Mouse (Mus musculus): Measurements from ENCODE around the gene Alyref. TPM values are rescaled to one million over a fixed set of nuclear protein-coding genes. Genes with fewer than 3 reads are reported as not detected.

Alyref gene
- polyA plus RNA-seq, 1 experiment from 2014 or later: 19.6 TPM

- no peak overlapping the region for H3K4me2 ChIP-seq (ENCODE audit: low read depth, low read length)
- H3K27me3 ChIP-seq (replicated peaks; ENCODE audit: control insufficient read depth, insufficient read depth, low read length): no peaks in the 10 kb centered on the region
- H3K4me3 ChIP-seq (ENCODE audit: low read length): no peak overlapping the region
- H3K9me3 ChIP-seq (ENCODE audit: control insufficient read depth, low read length): no peaks in the 10 kb centered on the region
- H3K36me3 ChIP-seq (ENCODE audit: control insufficient read depth, insufficient read depth, low read length): no peaks in the 10 kb centered on the region
- H3K27ac ChIP-seq (ENCODE audit: low read length): no peak overlapping the region
- H3K9ac ChIP-seq (ENCODE audit: low read depth, low read length): no peak overlapping the region
- H3K4me1 ChIP-seq (ENCODE audit: control insufficient read depth, insufficient read depth, low read length): peaks cover 18% of the 10 kb centered on the region
- 75% methylated on average over 5 of the region's 5 CpGs for WGBS
- no peak for ATAC-seq
These were observed 45.4 kb downstream of the Alyref start for GRCm38 (mm10) chr11:120552736-120553135.

- 92% methylated on average over 28 of the region's 28 CpGs for WGBS
- no peak for ATAC-seq
- peak within 1 kb of the TSS; percentile 98 for H3K9ac ChIP-seq (ENCODE audit: low read depth, low read length)
- H3K9me3 ChIP-seq (ENCODE audit: control insufficient read depth, low read length): no peaks in the 10 kb centered on the region
- H3K36me3 ChIP-seq (ENCODE audit: control insufficient read depth, insufficient read depth, low read length): no peaks in the 10 kb centered on the region
- H3K4me2 ChIP-seq (ENCODE audit: low read depth, low read length): peak within 1 kb of the TSS; percentile 91
- no peaks in the 10 kb centered on the region for H3K27me3 ChIP-seq (replicated peaks; ENCODE audit: control insufficient read depth, insufficient read depth, low read length)
- H3K27ac ChIP-seq (ENCODE audit: low read length): peak within 1 kb of the TSS; percentile 98; the same call in 1 of the 2 replicates
- peaks cover 27% of the 10 kb centered on the region for H3K4me1 ChIP-seq (ENCODE audit: control insufficient read depth, insufficient read depth, low read length)
- peak within 1 kb of the TSS; percentile 86 for H3K4me3 ChIP-seq (ENCODE audit: low read length)
These were observed 47.2 kb downstream of the Alyref start, which contains the start of gene Ppp1r27 for GRCm38 (mm10) chr11:120550810-120551440. Gene Ppp1r27 (minus strand): TSS chr11:120551132.

GRCm38 (mm10) chr11:120549986-120550809, 48.0 kb downstream of the Alyref start:
- Histone ChIP-seq H3K27ac (ENCODE audit: low read length) (peak overlapping the region; percentile 98), H3K4me1 (ENCODE audit: control insufficient read depth, insufficient read depth, low read length) (peaks cover 29% of the 10 kb centered on the region), H3K36me3 (ENCODE audit: control insufficient read depth, insufficient read depth, low read length) (no peaks in the 10 kb centered on the region), H3K27me3 (replicated peaks; ENCODE audit: control insufficient read depth, insufficient read depth, low read length) (no peaks in the 10 kb centered on the region), H3K4me2 (ENCODE audit: low read depth, low read length) (peak overlapping the region; percentile 91), H3K4me3 (ENCODE audit: low read length) (peak overlapping the region; percentile 86), H3K9ac (ENCODE audit: low read depth, low read length) (peak overlapping the region; percentile 98), H3K9me3 (ENCODE audit: control insufficient read depth, low read length) (no peaks in the 10 kb centered on the region)
- WGBS: 64% methylated on average over 11 of the region's 11 CpGs
- ATAC-seq: peak; percentile 14; the same call in 1 of the 2 replicates

- Histone ChIP-seq H3K4me2 (ENCODE audit: low read depth, low read length) (peak within 1 kb of the TSS; percentile 91), H3K27me3 (replicated peaks; ENCODE audit: control insufficient read depth, insufficient read depth, low read length) (no peaks in the 10 kb centered on the region), H3K27ac (ENCODE audit: low read length) (peak within 1 kb of the TSS; percentile 98), H3K9me3 (ENCODE audit: control insufficient read depth, low read length) (no peaks in the 10 kb centered on the region), H3K4me3 (ENCODE audit: low read length) (peak within 1 kb of the TSS; percentile 86), H3K36me3 (ENCODE audit: control insufficient read depth, insufficient read depth, low read length) (0 out of 2 replicates have a peak, but pooled peaks cover 4% of the 10 kb centered on the region), H3K9ac (ENCODE audit: low read depth, low read length) (peak within 1 kb of the TSS; percentile 98), H3K4me1 (ENCODE audit: control insufficient read depth, insufficient read depth, low read length) (peaks cover 29% of the 10 kb centered on the region)
- WGBS: 1% methylated on average over 65 of the region's 87 CpGs
- ATAC-seq: peak; percentile 84
These were observed 48.8 kb downstream of the Alyref start, which contains the start of gene Mcrip1 for GRCm38 (mm10) chr11:120549168-120549945. Gene Mcrip1 (minus strand): TSS chr11:120549727.

- H3K4me1 ChIP-seq (ENCODE audit: control insufficient read depth, insufficient read depth, low read length): peaks cover 29% of the 10 kb centered on the region
- peak overlapping the region; percentile 98 for H3K9ac ChIP-seq (ENCODE audit: low read depth, low read length)
- H3K27ac ChIP-seq (ENCODE audit: low read length): peak overlapping the region; percentile 98
- H3K4me2 ChIP-seq (ENCODE audit: low read depth, low read length): peak overlapping the region; percentile 91
- ATAC-seq: 0 out of 2 replicates have a peak, but pooled peaks have one; percentile 0
- 0 out of 2 replicates have a peak, but pooled peaks cover 7% of the 10 kb centered on the region for H3K36me3 ChIP-seq (ENCODE audit: control insufficient read depth, insufficient read depth, low read length)
- H3K27me3 ChIP-seq (replicated peaks; ENCODE audit: control insufficient read depth, insufficient read depth, low read length): no peaks in the 10 kb centered on the region
- H3K4me3 ChIP-seq (ENCODE audit: low read length): peak overlapping the region; percentile 86
- H3K9me3 ChIP-seq (ENCODE audit: control insufficient read depth, low read length): no peaks in the 10 kb centered on the region
- 16% methylated on average over 7 of the region's 7 CpGs for WGBS
These were observed 49.4 kb downstream of the Alyref start for GRCm38 (mm10) chr11:120548786-120549167.

GRCm38 (mm10) chr11:120548214-120548613, 50.0 kb downstream of the Alyref start:
- 70% methylated on average over 3 of the region's 3 CpGs for whole genome bisulfite sequencing
- no peak for ATAC-seq
- peak overlapping the region; percentile 98; the same call in 1 of the 2 replicates for H3K27ac ChIP-seq (ENCODE audit: low read length)

GRCm38 (mm10) chr11:120547469-120547868, 50.7 kb downstream of the Alyref start:
- Histone ChIP-seq H3K27me3 (replicated peaks; ENCODE audit: control insufficient read depth, insufficient read depth, low read length) (no peaks in the 10 kb centered on the region), H3K36me3 (ENCODE audit: control insufficient read depth, insufficient read depth, low read length) (peaks cover 14% of the 10 kb centered on the region), H3K4me2 (ENCODE audit: low read depth, low read length) (no peak overlapping the region), H3K4me1 (ENCODE audit: control insufficient read depth, insufficient read depth, low read length) (peaks cover 29% of the 10 kb centered on the region), H3K27ac (ENCODE audit: low read length) (0 out of 2 replicates have a peak overlapping the region, but pooled peaks have one; percentile 19), H3K9me3 (ENCODE audit: control insufficient read depth, low read length) (no peaks in the 10 kb centered on the region), H3K9ac (ENCODE audit: low read depth, low read length) (no peak overlapping the region), H3K4me3 (ENCODE audit: low read length) (no peak overlapping the region)
- no peak for ATAC-seq
- WGBS: 54% methylated on average over 2 of the region's 2 CpGs

More at GRCm38 (mm10) chr11:120548214-120548613, 50.0 kb downstream of the Alyref start:
- H3K9ac ChIP-seq (ENCODE audit: low read depth, low read length): peak overlapping the region; percentile 98
- H3K27me3 ChIP-seq (replicated peaks; ENCODE audit: control insufficient read depth, insufficient read depth, low read length): no peaks in the 10 kb centered on the region
- 0 out of 2 replicates have a peak, but pooled peaks cover 7% of the 10 kb centered on the region for H3K36me3 ChIP-seq (ENCODE audit: control insufficient read depth, insufficient read depth, low read length)
- H3K4me1 ChIP-seq (ENCODE audit: control insufficient read depth, insufficient read depth, low read length): peaks cover 29% of the 10 kb centered on the region
- peak overlapping the region; percentile 86 for H3K4me3 ChIP-seq (ENCODE audit: low read length)
- H3K4me2 ChIP-seq (ENCODE audit: low read depth, low read length): peak overlapping the region; percentile 91
- H3K9me3 ChIP-seq (ENCODE audit: control insufficient read depth, low read length): no peaks in the 10 kb centered on the region

GRCm38 (mm10) chr11:120545964-120546363, 52.2 kb downstream of the Alyref start:
- Histone ChIP-seq H3K4me2 (ENCODE audit: low read depth, low read length) (no peak overlapping the region), H3K27ac (ENCODE audit: low read length) (peak overlapping the region; percentile 43; the same call in 1 of the 2 replicates), H3K27me3 (replicated peaks; ENCODE audit: control insufficient read depth, insufficient read depth, low read length) (no peaks in the 10 kb centered on the region), H3K4me3 (ENCODE audit: low read length) (no peak overlapping the region), H3K9me3 (ENCODE audit: control insufficient read depth, low read length) (no peaks in the 10 kb centered on the region), H3K36me3 (ENCODE audit: control insufficient read depth, insufficient read depth, low read length) (peaks cover 15% of the 10 kb centered on the region), H3K4me1 (ENCODE audit: control insufficient read depth, insufficient read depth, low read length) (peaks cover 31% of the 10 kb centered on the region), H3K9ac (ENCODE audit: low read depth, low read length) (no peak overlapping the region)
- 90% methylated on average over 3 of the region's 3 CpGs for WGBS
- ATAC-seq: no peak
